Mouse (Mus musculus) liver, embryonic 14.5 days (tissue): ENCODE measurements around the gene Col9a1.

Source experiments
- CTCF ChIP-seq: IDR thresholded peaks from 2 replicates; pipeline ENCODE4 v1.5.1; 2016; ENCODE audit warnings: antibody characterized with exemption, low read depth, control low read depth
- EP300 ChIP-seq: IDR thresholded peaks from 2 replicates; pipeline ENCODE4 v1.6.1; 2016; ENCODE audit warnings: antibody characterized with exemption, low read depth

DNA sequence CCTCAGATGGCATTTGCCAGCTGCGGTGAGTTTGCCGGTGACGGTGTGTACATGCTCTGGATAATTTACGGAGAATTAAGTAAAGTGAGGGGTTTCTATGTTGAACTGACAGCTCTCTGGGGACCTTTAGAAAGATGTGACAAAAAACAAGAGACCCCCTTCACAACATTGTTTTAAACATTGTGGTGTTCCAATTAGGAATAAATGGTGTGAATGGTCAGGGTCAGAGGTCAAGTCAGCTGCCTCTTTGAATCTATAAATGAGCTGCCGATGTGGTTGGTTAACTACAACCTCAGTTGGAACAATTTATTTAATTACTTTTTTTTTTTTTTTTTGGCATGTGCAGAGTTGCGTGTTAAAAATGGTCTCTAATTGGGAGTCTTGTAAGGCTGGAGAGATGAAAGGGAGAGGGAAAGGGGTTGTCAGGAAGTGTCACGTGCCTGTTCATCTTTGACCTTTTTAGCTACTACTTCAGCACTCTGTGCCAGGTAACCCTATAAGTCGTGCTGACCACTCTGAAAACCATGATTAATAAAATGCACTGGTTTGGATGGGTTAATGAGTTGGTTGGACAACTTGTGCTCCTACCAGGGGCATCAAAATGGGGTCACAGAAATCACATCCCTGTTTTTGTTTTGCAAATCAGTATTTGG is 62.8 kb downstream of the Col9a1 start:
- TF ChIP-seq CTCF (no peak), EP300 (no peak)
